ENCODE assay signal across 16 mouse cellular contexts in the genomic region with DNA sequence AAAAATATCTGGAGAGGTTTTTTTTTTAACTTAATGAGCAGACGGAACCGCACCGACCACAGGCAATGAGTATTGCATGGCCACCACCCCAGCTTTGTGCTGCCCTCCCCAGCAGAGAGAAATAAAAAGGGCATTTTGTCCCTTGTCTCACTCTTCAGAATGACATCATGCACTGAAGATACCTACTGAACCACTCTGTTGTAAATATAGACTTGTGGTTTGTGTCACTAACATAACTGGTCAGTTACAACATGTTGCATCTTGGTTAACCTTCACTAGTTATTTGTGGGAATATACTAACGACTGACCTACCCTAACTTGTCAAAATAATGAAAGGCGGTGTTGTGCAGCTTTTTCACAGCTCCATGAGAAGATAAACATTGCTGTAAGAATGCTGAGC.
"Had no signal": no experiment of that assay in that cellular context is flagged by ENCODE, and none has a peak within 500 bp of the region (broad histone marks: within the 10 kb centered on the region; RNA-seq: fewer than 3 reads in every experiment).

No protein-coding gene starts in this region.

- H3K36me3 ChIP-seq: neural tube, embryonic 12.5 days; neural tube, embryonic 13.5 days; neural tube, embryonic 15.5 days; stomach, embryonic 15.5 days had no signal

- H3K4me2 ChIP-seq: neural tube, embryonic 12.5 days; neural tube, embryonic 13.5 days; neural tube, embryonic 15.5 days; stomach, embryonic 15.5 days had no signal

- H3K4me1 ChIP-seq: neural tube, embryonic 12.5 days; neural tube, embryonic 13.5 days; neural tube, embryonic 15.5 days; stomach, embryonic 15.5 days had no signal

- H3K27me3 ChIP-seq: neural tube, embryonic 12.5 days; neural tube, embryonic 13.5 days; neural tube, embryonic 15.5 days; stomach, embryonic 15.5 days had no signal

- H3K27ac ChIP-seq: neural tube, embryonic 12.5 days; neural tube, embryonic 13.5 days; neural tube, embryonic 15.5 days; stomach, embryonic 15.5 days had no signal

- H3K9me3 ChIP-seq: neural tube, embryonic 12.5 days; neural tube, embryonic 13.5 days; neural tube, embryonic 15.5 days; stomach, embryonic 15.5 days had no signal

- H3K4me3 ChIP-seq: neural tube, embryonic 12.5 days; neural tube, embryonic 13.5 days; neural tube, embryonic 15.5 days; stomach, embryonic 15.5 days had no signal

- DNase-seq: retina, postnatal 1 day; right cerebral cortex, adult 18-20 months; right cerebral cortex, postnatal 14 days; right cerebral cortex, postnatal 25 days; right cerebral cortex, postnatal 4 days; spleen, adult 18-20 months; thymus, adult 18-20 months; thymus, adult 2 months; thymus, postnatal 14 days; thymus, postnatal 25 days; thymus, postnatal 36 days; thymus, postnatal 4 days had no signal

- H3K9ac ChIP-seq: neural tube, embryonic 12.5 days; neural tube, embryonic 13.5 days; neural tube, embryonic 15.5 days; stomach, embryonic 15.5 days had no signal
